Mouse (Mus musculus) heart, embryonic 16.5 days (tissue): ENCODE data around the gene Scube1. TPM values are rescaled to one million over a fixed set of nuclear protein-coding genes. Genes with fewer than 3 reads are reported as not detected.

Experiments used
- ATAC-seq: fragments of 200-750 bp; cut with Nextera tagmentation; replicated peaks from 2 replicates; pipeline ENCODE4 v1.8.0; 2017; ENCODE audit warnings: moderate number of reproducible peaks; ENCODE audit not compliant: insufficient read depth, low FRiP score; ENCODE audit errors: extremely low read depth
- H3K27ac ChIP-seq: fragments of 300-500 bp; sonication (generic); 2 replicates; pipeline ENCODE4 v1.5.1; 2014; ENCODE audit warnings: mild to moderate bottlenecking, low read length, control low read depth, moderate library complexity
- H3K27me3 ChIP-seq: fragments of 300-500 bp; sonication (generic); 2 replicates; pipeline ENCODE4 v1.6.1; 2014; ENCODE audit warnings: low read length, mixed read lengths; ENCODE audit not compliant: control insufficient read depth, insufficient read depth
- H3K36me3 ChIP-seq: fragments of 300-500 bp; sonication (generic); 2 replicates; pipeline ENCODE4 v1.6.1; 2014; ENCODE audit not compliant: control insufficient read depth, insufficient read depth
- H3K4me1 ChIP-seq: fragments of 300-500 bp; sonication (generic); 2 replicates; pipeline ENCODE4 v1.6.1; 2014; ENCODE audit warnings: low read length, mixed read lengths; ENCODE audit not compliant: control insufficient read depth, insufficient read depth
- H3K4me2 ChIP-seq: fragments of 300-500 bp; sonication (generic); 2 replicates; pipeline ENCODE4 v1.6.1; 2014; ENCODE audit warnings: low read depth, mild to moderate bottlenecking, control low read depth, low read length
- H3K4me3 ChIP-seq: fragments of 300-500 bp; sonication (generic); 2 replicates; pipeline ENCODE4 v1.5.1; 2014; ENCODE audit warnings: mild to moderate bottlenecking, control low read depth, low read length
- H3K9ac ChIP-seq: fragments of 300-500 bp; sonication (generic); 2 replicates; pipeline ENCODE4 v1.6.1; 2014; ENCODE audit warnings: low read length, control low read depth
- H3K9me3 ChIP-seq: fragments of 300-500 bp; sonication (generic); replicated peaks from 2 replicates; pipeline ENCODE4 v1.6.1; 2016; ENCODE audit warnings: low read length; ENCODE audit not compliant: control insufficient read depth
- WGBS: fragments of 180-500 bp; shearing (Covaris S2); extraction: QIAGEN DNeasy Blood & Tissue Kit; methylation state at CpG from one replicate; pipeline ENCODE4 v1.1.7; 2014; 5-methylcytosine and 5-hydroxymethylcytosine counted together
- polyA plus RNA-seq: library from polyadenylated mRNA; unstranded; fragments of >200 nt; fragmentation: Nextera tagmentation; extraction: Ambion mirVana; gene quantifications from 2 replicates; pipeline ENCODE4 v1.2.1, GENCODE M21; 2015

Scube1 gene
- polyA plus RNA-seq, 1 experiment from 2014 or later = 4.0 TPM

- WGBS = 90% methylated on average over 7 of the region's 7 CpGs
- Histone ChIP-seq H3K9ac (no peak overlapping the region), H3K4me3 (no peak overlapping the region), H3K4me1 (0 out of 2 replicates have a peak, but pooled peaks cover 2% of the 10 kb centered on the region), H3K36me3 (no peaks in the 10 kb centered on the region), H3K9me3 (no peaks in the 10 kb centered on the region), H3K27me3 (no peaks in the 10 kb centered on the region), H3K4me2 (no peak overlapping the region), H3K27ac (peak overlapping the region; percentile 10; the same call in 1 of the 2 replicates)
- ATAC-seq = no peak
These were observed 121.4 kb downstream of the Scube1 start for GRCm38 (mm10) chr15:83603426-83603825.

GRCm38 (mm10) chr15:83603046-83603396 is 121.8 kb downstream of the Scube1 start:
- ATAC-seq = no peak
- Histone ChIP-seq H3K36me3 (no peaks in the 10 kb centered on the region), H3K4me1 (0 out of 2 replicates have a peak, but pooled peaks cover 2% of the 10 kb centered on the region), H3K9ac (no peak overlapping the region), H3K9me3 (no peaks in the 10 kb centered on the region), H3K4me2 (no peak overlapping the region), H3K27ac (peak overlapping the region; percentile 53), H3K27me3 (no peaks in the 10 kb centered on the region), H3K4me3 (no peak overlapping the region)
- 96% methylated on average over 1 of the region's 1 CpGs for WGBS

- ATAC-seq = peak; percentile 41; the same call in 1 of the 2 replicates
- Histone ChIP-seq H3K4me1 (0 out of 2 replicates have a peak, but pooled peaks cover 2% of the 10 kb centered on the region), H3K27ac (peak overlapping the region; percentile 53), H3K27me3 (no peaks in the 10 kb centered on the region), H3K9me3 (no peaks in the 10 kb centered on the region), H3K9ac (no peak overlapping the region), H3K36me3 (no peaks in the 10 kb centered on the region), H3K4me2 (no peak overlapping the region), H3K4me3 (no peak overlapping the region)
- WGBS = 68% methylated on average over 11 of the region's 13 CpGs
These were observed 122.3 kb downstream of the Scube1 start for GRCm38 (mm10) chr15:83602372-83603045.

GRCm38 (mm10) chr15:83601185-83601584 is 123.6 kb downstream of the Scube1 start:
- Histone ChIP-seq H3K9me3 (no peaks in the 10 kb centered on the region), H3K9ac (no peak overlapping the region), H3K36me3 (no peaks in the 10 kb centered on the region), H3K27me3 (no peaks in the 10 kb centered on the region), H3K4me1 (0 out of 2 replicates have a peak, but pooled peaks cover 2% of the 10 kb centered on the region), H3K4me2 (no peak overlapping the region), H3K4me3 (no peak overlapping the region), H3K27ac (peak overlapping the region; percentile 56; the same call in 1 of the 2 replicates)
- 65% methylated on average over 4 of the region's 4 CpGs for WGBS
- 0 out of 2 replicates have a peak, but pooled peaks have one; percentile 10 for ATAC-seq

- Histone ChIP-seq H3K9ac (no peak overlapping the region), H3K36me3 (no peaks in the 10 kb centered on the region), H3K4me3 (no peak overlapping the region), H3K4me2 (no peak overlapping the region), H3K4me1 (peaks cover 17% of the 10 kb centered on the region), H3K9me3 (no peaks in the 10 kb centered on the region), H3K27me3 (no peaks in the 10 kb centered on the region), H3K27ac (no peak overlapping the region)
- no peak for ATAC-seq
- WGBS = 80% methylated on average over 4 of the region's 4 CpGs
These were observed 128.0 kb downstream of the Scube1 start for GRCm38 (mm10) chr15:83596833-83597232.

- Histone ChIP-seq H3K27ac (no peak overlapping the region), H3K4me3 (peak overlapping the region; percentile 76), H3K4me2 (peak overlapping the region; percentile 88), H3K9me3 (no peaks in the 10 kb centered on the region), H3K27me3 (no peaks in the 10 kb centered on the region), H3K36me3 (no peaks in the 10 kb centered on the region), H3K9ac (peak overlapping the region; percentile 64), H3K4me1 (peaks cover 17% of the 10 kb centered on the region)
- no peak for ATAC-seq
- WGBS = 31% methylated on average over 7 of the region's 7 CpGs
These were observed 129.5 kb downstream of the Scube1 start for GRCm38 (mm10) chr15:83595364-83595711.

- Histone ChIP-seq H3K4me2 (peak within 1 kb of the TSS; percentile 88), H3K4me3 (peak within 1 kb of the TSS; percentile 76), H3K9me3 (no peaks in the 10 kb centered on the region), H3K27me3 (no peaks in the 10 kb centered on the region), H3K27ac (peak within 1 kb of the TSS; percentile 66; the same call in 1 of the 2 replicates), H3K36me3 (no peaks in the 10 kb centered on the region), H3K9ac (peak within 1 kb of the TSS; percentile 80), H3K4me1 (peaks cover 17% of the 10 kb centered on the region)
- WGBS = under 1% methylated on average over 68 of the region's 68 CpGs
- peak; percentile 92 for ATAC-seq
These were observed 130.1 kb downstream of the Scube1 start, which contains the start of gene Ttll12 for GRCm38 (mm10) chr15:83594513-83595363. Gene Ttll12, minus strand, starts transcription at chr15:83595157.

- peaks cover 17% of the 10 kb centered on the region for H3K4me1 ChIP-seq
- H3K27ac ChIP-seq = no peak overlapping the region
- WGBS = 16% methylated on average over 19 of the region's 19 CpGs
- H3K4me2 ChIP-seq = peak overlapping the region; percentile 88
- no peaks in the 10 kb centered on the region for H3K36me3 ChIP-seq
- 0 out of 2 replicates have a peak, but pooled peaks have one; percentile 19 for ATAC-seq
- H3K9ac ChIP-seq = peak overlapping the region; percentile 80
- H3K9me3 ChIP-seq = no peaks in the 10 kb centered on the region
- H3K27me3 ChIP-seq = no peaks in the 10 kb centered on the region
- peak overlapping the region; percentile 76 for H3K4me3 ChIP-seq
These were observed 130.9 kb downstream of the Scube1 start for GRCm38 (mm10) chr15:83593702-83594512.
